Mouse (Mus musculus) adrenal gland, postnatal 14 days (tissue): Measurements from ENCODE around the gene Brinp1. TPM values are rescaled to one million over a fixed set of nuclear protein-coding genes. Genes with fewer than 3 reads are reported as not detected.
"Not testable (repeated sequence)": the region's sequence is repeated elsewhere in the genome, so short reads cannot be mapped to it uniquely, and the experiment has no call there.

Source experiments
- DNase-seq: peaks from one replicate; pipeline ENCODE4 v3.0.0; 2021; ENCODE audit warnings: mixed read lengths
- total RNA-seq: library from RNA; stranded (reverse); gene quantifications from 2 replicates; pipeline ENCODE4 v1.2.3, GENCODE M21; 2021

Gene Brinp1
- total RNA-seq, 1 experiment from 2014 or later = 1.7 TPM

GRCm38 (mm10) chr4:68845964-68846363 lies 108.2 kb downstream of the Brinp1 start:
- peak; percentile 9 for DNase-seq

- not testable (repeated sequence) for DNase-seq
Observed at GRCm38 (mm10) chr4:68813997-68814396, 140.2 kb downstream of the Brinp1 start.

GRCm38 (mm10) chr4:68806502-68806901 lies 147.7 kb downstream of the Brinp1 start:
- DNase-seq = no peak

GRCm38 (mm10) chr4:68801923-68802855 lies 152.0 kb downstream of the Brinp1 start:
- no peak for DNase-seq

- DNase-seq = no peak
Observed at GRCm38 (mm10) chr4:68790003-68790402, 164.2 kb downstream of the Brinp1 start.

- no peak for DNase-seq
Observed at GRCm38 (mm10) chr4:68788477-68788999, 165.7 kb downstream of the Brinp1 start.

GRCm38 (mm10) chr4:68787642-68788041 lies 166.6 kb downstream of the Brinp1 start:
- DNase-seq = no peak

- DNase-seq = no peak
Observed at GRCm38 (mm10) chr4:68768256-68768655, 185.9 kb downstream of the Brinp1 start.

- no peak for DNase-seq
Observed at GRCm38 (mm10) chr4:68767393-68767792, 186.8 kb downstream of the Brinp1 start.

GRCm38 (mm10) chr4:68765772-68766573 lies 188.2 kb downstream of the Brinp1 start:
- DNase-seq = no peak

GRCm38 (mm10) chr4:68764937-68765336 lies 189.3 kb downstream of the Brinp1 start:
- DNase-seq = no peak

GRCm38 (mm10) chr4:68720983-68721382 lies 233.2 kb downstream of the Brinp1 start:
- no peak for DNase-seq
